Mouse (Mus musculus) midbrain, embryonic 12.5 days (tissue): Measurements from ENCODE around the gene Hikeshi. TPM values are rescaled to one million over a fixed set of nuclear protein-coding genes. Genes with fewer than 3 reads are reported as not detected.
A peak's percentile ranks its signal among the peaks of the same experiment; 100 is the strongest.

Experiments used
- ATAC-seq: fragments of 200-750 bp; cut with Nextera tagmentation; 2 replicates; pipeline ENCODE4 v1.8.0; 2017; ENCODE audit warnings: low read depth, moderate TSS enrichment, moderate library complexity; ENCODE audit not compliant: low FRiP score
- H3K27ac ChIP-seq: fragments of 300-500 bp; sonication (generic); replicated peaks from 2 replicates; pipeline ENCODE4 v1.5.1; 2016; ENCODE audit warnings: mild to moderate bottlenecking
- H3K27me3 ChIP-seq: fragments of 300-500 bp; sonication (generic); 2 replicates; pipeline ENCODE4 v1.6.1; 2016; ENCODE audit warnings: mild to moderate bottlenecking
- H3K36me3 ChIP-seq: fragments of 300-500 bp; sonication (generic); 2 replicates; pipeline ENCODE4 v1.6.1; 2016
- H3K4me1 ChIP-seq: fragments of 300-500 bp; sonication (generic); 2 replicates; pipeline ENCODE4 v1.6.1; 2016
- H3K4me2 ChIP-seq: fragments of 300-500 bp; sonication (generic); replicated peaks from 2 replicates; pipeline ENCODE4 v1.6.1; 2016; ENCODE audit warnings: mild to moderate bottlenecking, moderate library complexity
- H3K4me3 ChIP-seq: fragments of 300-500 bp; sonication (generic); 2 replicates; pipeline ENCODE4 v1.5.1; 2016; ENCODE audit warnings: mild to moderate bottlenecking
- H3K9ac ChIP-seq: fragments of 300-500 bp; sonication (generic); replicated peaks from 2 replicates; pipeline ENCODE4 v1.6.1; 2016; ENCODE audit warnings: mild to moderate bottlenecking, moderate library complexity
- H3K9me3 ChIP-seq: fragments of 300-500 bp; sonication (generic); 2 replicates; pipeline ENCODE4 v1.6.1; 2016; ENCODE audit warnings: mild to moderate bottlenecking
- WGBS: fragments of 180-500 bp; shearing (Covaris S2); methylation state at CpG from one replicate; pipeline ENCODE4 v1.1.7; 2016; 5-methylcytosine and 5-hydroxymethylcytosine counted together
- polyA plus RNA-seq: library from polyadenylated mRNA; unstranded; fragments of >200 nt; fragmentation: Nextera tagmentation; extraction: Ambion mirVana; gene quantifications from 2 replicates; pipeline ENCODE4 v1.2.1, GENCODE M21; 2016

Gene Hikeshi
- polyA plus RNA-seq, 1 experiment from 2014 or later = 138 TPM

GRCm38 (mm10) chr7:89963135-89963534, 22.1 kb upstream of the Hikeshi start:
- H3K36me3 ChIP-seq = peaks cover 56% of the 10 kb centered on the region
- no peak overlapping the region for H3K4me2 ChIP-seq
- ATAC-seq = no peak
- no peak overlapping the region for H3K9ac ChIP-seq
- no peaks in the 10 kb centered on the region for H3K4me1 ChIP-seq
- H3K9me3 ChIP-seq = no peaks in the 10 kb centered on the region
- H3K27me3 ChIP-seq = no peaks in the 10 kb centered on the region
- H3K4me3 ChIP-seq = no peak overlapping the region
- no peak overlapping the region for H3K27ac ChIP-seq

DNA sequence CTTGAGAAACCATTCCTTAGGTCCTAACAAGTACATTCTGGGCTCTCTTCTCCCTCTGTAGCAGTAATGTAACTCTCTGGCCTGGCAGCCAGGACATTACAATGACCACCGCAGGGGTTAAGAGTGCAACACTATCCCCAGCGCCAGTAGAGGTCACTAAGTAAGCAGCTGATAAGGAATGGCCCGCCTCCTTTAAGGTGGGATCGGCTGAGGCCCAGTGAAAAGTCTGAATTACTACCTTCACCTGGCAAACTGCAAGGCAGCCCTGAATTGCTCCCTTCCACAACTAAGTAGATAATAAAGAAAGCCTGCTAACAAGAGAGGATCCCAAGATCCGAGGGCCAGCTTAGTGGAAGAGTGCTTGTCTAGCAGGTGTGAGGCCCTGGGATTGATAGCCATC, 16.3 kb upstream of the Hikeshi start:
- no peak overlapping the region for H3K4me2 ChIP-seq
- no peaks in the 10 kb centered on the region for H3K9me3 ChIP-seq
- H3K4me1 ChIP-seq = no peaks in the 10 kb centered on the region
- H3K4me3 ChIP-seq = no peak overlapping the region
- WGBS = 50% methylated on average over 5 of the region's 5 CpGs
- H3K9ac ChIP-seq = no peak overlapping the region
- H3K27me3 ChIP-seq = no peaks in the 10 kb centered on the region
- H3K36me3 ChIP-seq = peaks cover 33% of the 10 kb centered on the region
- no peak for ATAC-seq
- no peak overlapping the region for H3K27ac ChIP-seq

DNA sequence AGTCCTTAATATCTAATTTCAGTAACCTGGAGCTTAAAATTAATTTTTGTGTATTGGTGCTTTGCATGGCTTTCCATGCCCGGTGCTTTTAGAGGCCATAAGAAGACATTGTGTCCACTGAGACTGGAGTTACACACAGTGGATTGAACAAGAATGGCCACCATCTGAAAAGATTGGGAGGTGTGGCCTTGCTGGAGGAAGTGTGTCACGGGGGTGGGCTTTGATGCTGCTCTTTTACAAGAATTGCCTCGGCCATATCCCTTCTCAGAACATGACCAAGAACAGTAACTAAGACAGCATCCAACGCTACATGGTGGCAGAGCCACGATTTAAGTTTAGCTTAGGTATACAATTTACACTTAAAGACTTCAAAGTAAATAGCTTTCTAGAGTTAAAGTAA, 13.3 kb upstream of the Hikeshi start:
- WGBS = 94% methylated on average over 5 of the region's 5 CpGs
- ATAC-seq = no peak
- H3K9me3 ChIP-seq = no peaks in the 10 kb centered on the region
- no peaks in the 10 kb centered on the region for H3K27me3 ChIP-seq
- no peaks in the 10 kb centered on the region for H3K4me1 ChIP-seq
- peaks cover 17% of the 10 kb centered on the region for H3K36me3 ChIP-seq
- H3K4me2 ChIP-seq = no peak overlapping the region
- no peak overlapping the region for H3K9ac ChIP-seq
- no peak overlapping the region for H3K4me3 ChIP-seq
- H3K27ac ChIP-seq = no peak overlapping the region

GRCm38 (mm10) chr7:89949403-89949802, 8.4 kb upstream of the Hikeshi start:
- Histone ChIP-seq H3K4me2 (no peak overlapping the region), H3K36me3 (no peaks in the 10 kb centered on the region), H3K27me3 (no peaks in the 10 kb centered on the region), H3K9ac (no peak overlapping the region), H3K27ac (no peak overlapping the region), H3K4me3 (no peak overlapping the region), H3K9me3 (no peaks in the 10 kb centered on the region), H3K4me1 (no peaks in the 10 kb centered on the region)
- WGBS = 82% methylated on average over 4 of the region's 4 CpGs
- ATAC-seq = no peak

GRCm38 (mm10) chr7:89948026-89948425, 7.0 kb upstream of the Hikeshi start:
- H3K9me3 ChIP-seq = no peaks in the 10 kb centered on the region
- no peak overlapping the region for H3K4me2 ChIP-seq
- ATAC-seq = no peak
- no peaks in the 10 kb centered on the region for H3K4me1 ChIP-seq
- no peaks in the 10 kb centered on the region for H3K27me3 ChIP-seq
- H3K4me3 ChIP-seq = no peak overlapping the region
- H3K9ac ChIP-seq = no peak overlapping the region
- no peaks in the 10 kb centered on the region for H3K36me3 ChIP-seq
- 89% methylated on average over 7 of the region's 7 CpGs for WGBS
- no peak overlapping the region for H3K27ac ChIP-seq

GRCm38 (mm10) chr7:89939497-89940353, 1.3 kb downstream of the Hikeshi start:
- H3K4me1 ChIP-seq = peaks cover 9% of the 10 kb centered on the region
- 48% methylated on average over 15 of the region's 15 CpGs for WGBS
- H3K36me3 ChIP-seq = no peaks in the 10 kb centered on the region
- H3K27me3 ChIP-seq = no peaks in the 10 kb centered on the region
- H3K9ac ChIP-seq = peak overlapping the region; percentile 72
- peak overlapping the region; percentile 70 for H3K4me2 ChIP-seq
- no peaks in the 10 kb centered on the region for H3K9me3 ChIP-seq
- no peak for ATAC-seq
- no peak overlapping the region for H3K27ac ChIP-seq
- peak overlapping the region; percentile 82 for H3K4me3 ChIP-seq

- Histone ChIP-seq H3K9me3 (no peaks in the 10 kb centered on the region), H3K27ac (no peak overlapping the region), H3K36me3 (peaks cover 33% of the 10 kb centered on the region), H3K4me1 (no peaks in the 10 kb centered on the region), H3K9ac (no peak overlapping the region), H3K27me3 (no peaks in the 10 kb centered on the region), H3K4me3 (no peak overlapping the region), H3K4me2 (no peak overlapping the region)
- 97% methylated on average over 15 of the region's 15 CpGs for WGBS
- ATAC-seq = no peak
Measured at GRCm38 (mm10) chr7:89923441-89924180, 17.4 kb downstream of the Hikeshi start.

- 94% methylated on average over 4 of the region's 4 CpGs for WGBS
- Histone ChIP-seq H3K36me3 (peaks cover 17% of the 10 kb centered on the region), H3K27ac (no peak overlapping the region), H3K4me1 (no peaks in the 10 kb centered on the region), H3K9me3 (no peaks in the 10 kb centered on the region), H3K4me2 (no peak overlapping the region), H3K27me3 (no peaks in the 10 kb centered on the region), H3K4me3 (no peak overlapping the region), H3K9ac (no peak overlapping the region)
- ATAC-seq = no peak
Measured at GRCm38 (mm10) chr7:89917776-89918175, 23.2 kb downstream of the Hikeshi start.

- H3K4me1 ChIP-seq = no peaks in the 10 kb centered on the region
- no peak for ATAC-seq
- H3K4me2 ChIP-seq = no peak overlapping the region
- H3K4me3 ChIP-seq = no peak overlapping the region
- H3K9me3 ChIP-seq = no peaks in the 10 kb centered on the region
- peaks cover 17% of the 10 kb centered on the region for H3K36me3 ChIP-seq
- no peak overlapping the region for H3K9ac ChIP-seq
- WGBS = 80% methylated on average over 5 of the region's 5 CpGs
- H3K27ac ChIP-seq = no peak overlapping the region
- H3K27me3 ChIP-seq = no peaks in the 10 kb centered on the region
Measured at GRCm38 (mm10) chr7:89916711-89917110, 24.3 kb downstream of the Hikeshi start.

- no peak overlapping the region for H3K9ac ChIP-seq
- ATAC-seq = no peak
- H3K27ac ChIP-seq = no peak overlapping the region
- H3K4me1 ChIP-seq = no peaks in the 10 kb centered on the region
- H3K27me3 ChIP-seq = no peaks in the 10 kb centered on the region
- WGBS = 88% methylated on average over 3 of the region's 3 CpGs
- H3K9me3 ChIP-seq = no peaks in the 10 kb centered on the region
- no peak overlapping the region for H3K4me2 ChIP-seq
- peaks cover 6% of the 10 kb centered on the region; the same call in 1 of the 2 replicates for H3K36me3 ChIP-seq
- H3K4me3 ChIP-seq = no peak overlapping the region
Measured at GRCm38 (mm10) chr7:89913432-89914158, 27.4 kb downstream of the Hikeshi start.

GRCm38 (mm10) chr7:89912356-89912755, 28.6 kb downstream of the Hikeshi start:
- H3K4me2 ChIP-seq = no peak overlapping the region
- H3K36me3 ChIP-seq = peaks cover under 1% of the 10 kb centered on the region; the same call in 1 of the 2 replicates
- H3K9me3 ChIP-seq = no peaks in the 10 kb centered on the region
- no peak overlapping the region for H3K27ac ChIP-seq
- no peak overlapping the region for H3K4me3 ChIP-seq
- H3K9ac ChIP-seq = no peak overlapping the region
- no peaks in the 10 kb centered on the region for H3K4me1 ChIP-seq
- no peak for ATAC-seq
- WGBS = 93% methylated on average over 3 of the region's 3 CpGs
- H3K27me3 ChIP-seq = no peaks in the 10 kb centered on the region

DNA sequence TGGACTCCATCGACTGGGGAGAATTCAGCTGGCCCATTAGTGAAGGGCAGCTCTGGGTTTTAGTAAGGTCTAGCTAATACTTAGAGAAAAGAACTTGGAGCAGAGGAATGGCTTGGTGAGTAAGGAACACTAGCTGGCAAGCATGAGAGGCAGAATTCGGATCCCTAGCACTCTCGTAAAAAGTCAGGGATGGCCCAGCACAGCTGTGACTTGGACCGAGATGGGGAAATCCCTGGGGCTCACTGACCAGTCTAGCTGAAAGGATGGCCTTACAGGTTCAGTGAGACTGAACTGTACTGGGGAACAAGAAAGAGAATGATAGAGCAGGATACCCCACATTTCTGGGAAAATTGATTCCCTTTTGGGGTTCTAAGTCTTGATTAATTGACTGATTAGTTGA, 31.3 kb downstream of the Hikeshi start:
- Histone ChIP-seq H3K27me3 (no peaks in the 10 kb centered on the region), H3K9me3 (no peaks in the 10 kb centered on the region), H3K36me3 (no peaks in the 10 kb centered on the region), H3K4me1 (no peaks in the 10 kb centered on the region), H3K4me2 (no peak overlapping the region), H3K9ac (no peak overlapping the region), H3K27ac (no peak overlapping the region), H3K4me3 (no peak overlapping the region)
- 90% methylated on average over 4 of the region's 4 CpGs for WGBS
- no peak for ATAC-seq
